In genomic region chr17:93140003-93140402, GRCm38 (mm10) we compare ENCODE assay signal across 14 mouse cellular contexts. TPM values are rescaled to one million over a fixed set of nuclear protein-coding genes. Genes with fewer than 3 reads are reported as not detected.
DNase-seq lines count a peak whose midpoint lies in the region; ATAC-seq and TF ChIP-seq lines count a peak whose summit lies in the region.
"Had no signal": no experiment of that assay in that cellular context is flagged by ENCODE, and none has a peak within 500 bp of the region (broad histone marks: within the 10 kb centered on the region; RNA-seq: fewer than 3 reads in every experiment).

No protein-coding gene starts in this region.

- WGBS in kidney, embryonic 15.5 days = 46% methylated on average over 1 of the region's 1 CpGs
- 55% methylated on average over 1 of the region's 1 CpGs for WGBS in kidney, embryonic 14.5 days
- 59% methylated on average over 1 of the region's 1 CpGs for WGBS in thymus, adult 2 months

- H3K27me3 ChIP-seq in kidney, embryonic 15.5 days = no peaks in the 10 kb centered on the region
- no peaks in the 10 kb centered on the region for H3K27me3 ChIP-seq in kidney, embryonic 14.5 days (ENCODE audit: control insufficient read depth, insufficient read depth, low read length)
- H3K27me3 ChIP-seq in thymus, adult 2 months (ENCODE audit: control insufficient read depth, insufficient read depth, low read length) = no peaks in the 10 kb centered on the region
- H3K27me3 ChIP-seq: forebrain, embryonic 13.5 days; liver, embryonic 15.5 days; megakaryocyte, embryonic 14.5 days; neural tube, embryonic 13.5 days had no signal

- no peak for TF ChIP-seq POLR2A in thymus, adult 2 months (IDR thresholded peaks at IDR 0.05; ENCODE audit: control insufficient read depth, extremely low read depth, insufficient read depth, low read length, poor library complexity)

- peak; percentile 30 for DNase-seq in cerebellum, postnatal 14 days
- DNase-seq in cerebellum, adult 8-10 months = no peak
- DNase-seq in right cerebral cortex, adult 18-20 months = peak; percentile 44
- no peak for DNase-seq in right cerebral cortex, postnatal 25 days
- no peak for DNase-seq in thymus, adult 2 months
- DNase-seq in spleen, postnatal 4 days (ENCODE audit: low spot score in 2 of 2) = no peak
- DNase-seq: heart, adult 2 months; kidney, adult 8-10 months had no signal

- H3K9ac ChIP-seq in kidney, embryonic 15.5 days = no peak overlapping the region
- H3K9ac ChIP-seq in kidney, embryonic 14.5 days (ENCODE audit: low read depth, low read length) = no peak overlapping the region
- H3K9ac ChIP-seq: forebrain, embryonic 13.5 days; liver, embryonic 15.5 days; neural tube, embryonic 13.5 days had no signal

- H3K4me1 ChIP-seq in kidney, embryonic 15.5 days = no peaks in the 10 kb centered on the region
- H3K4me1 ChIP-seq in kidney, embryonic 14.5 days (ENCODE audit: control insufficient read depth, insufficient read depth, low read length) = no peaks in the 10 kb centered on the region
- H3K4me1 ChIP-seq in thymus, adult 2 months (replicated peaks; ENCODE audit: control insufficient read depth, insufficient read depth, low read length) = no peaks in the 10 kb centered on the region
- H3K4me1 ChIP-seq: forebrain, embryonic 13.5 days; liver, embryonic 15.5 days; megakaryocyte, embryonic 14.5 days; neural tube, embryonic 13.5 days had no signal

- H3K36me3 ChIP-seq in kidney, embryonic 15.5 days = no peaks in the 10 kb centered on the region
- no peaks in the 10 kb centered on the region for H3K36me3 ChIP-seq in kidney, embryonic 14.5 days (ENCODE audit: control insufficient read depth, insufficient read depth, low read length)
- H3K36me3 ChIP-seq in thymus, adult 2 months (ENCODE audit: control insufficient read depth, insufficient read depth, low read length) = no peaks in the 10 kb centered on the region
- H3K36me3 ChIP-seq: liver, embryonic 15.5 days; neural tube, embryonic 13.5 days had no signal

- H3K4me3 ChIP-seq in kidney, embryonic 15.5 days (replicated peaks) = no peak overlapping the region
- no peak overlapping the region for H3K4me3 ChIP-seq in kidney, embryonic 14.5 days (ENCODE audit: low read length)
- H3K4me3 ChIP-seq in thymus, adult 2 months (ENCODE audit: control insufficient read depth, insufficient read depth, low read length) = no peak overlapping the region
- H3K4me3 ChIP-seq: forebrain, embryonic 13.5 days; heart, adult 2 months; liver, embryonic 15.5 days; megakaryocyte, embryonic 14.5 days; neural tube, embryonic 13.5 days had no signal

- 0 out of 2 replicates have a peak, but pooled peaks have one; percentile 36 for ATAC-seq in kidney, embryonic 15.5 days (replicated peaks; ENCODE audit: low FRiP score)
- no peak for ATAC-seq in kidney, embryonic 14.5 days (ENCODE audit: low FRiP score, low TSS enrichment)

- TF ChIP-seq CTCF in thymus, adult 2 months (IDR thresholded peaks at IDR 0.05; ENCODE audit: borderline replicate concordance, control insufficient read depth, extremely low read depth, insufficient read depth, low read length, poor library complexity) = no peak

- H3K27ac ChIP-seq in kidney, embryonic 15.5 days = no peak overlapping the region
- no peak overlapping the region for H3K27ac ChIP-seq in kidney, embryonic 14.5 days (ENCODE audit: low read depth, low read length)
- no peak overlapping the region for H3K27ac ChIP-seq in thymus, adult 2 months (ENCODE audit: control insufficient read depth, insufficient read depth, low read length)
- H3K27ac ChIP-seq: forebrain, embryonic 13.5 days; heart, adult 2 months; liver, embryonic 15.5 days; neural tube, embryonic 13.5 days had no signal

- no peaks in the 10 kb centered on the region for H3K9me3 ChIP-seq in kidney, embryonic 15.5 days (replicated peaks)
- no peaks in the 10 kb centered on the region for H3K9me3 ChIP-seq in kidney, embryonic 14.5 days (ENCODE audit: control insufficient read depth, low read length)
- H3K9me3 ChIP-seq: forebrain, embryonic 13.5 days; liver, embryonic 15.5 days; megakaryocyte, embryonic 14.5 days; neural tube, embryonic 13.5 days had no signal

- H3K4me2 ChIP-seq in kidney, embryonic 15.5 days = no peak overlapping the region
- no peak overlapping the region for H3K4me2 ChIP-seq in kidney, embryonic 14.5 days (replicated peaks; ENCODE audit: low read depth, low read length)
- H3K4me2 ChIP-seq: forebrain, embryonic 13.5 days; liver, embryonic 15.5 days; neural tube, embryonic 13.5 days had no signal

RNA-seq across cellular contexts. Expression of gene Adcyap1, which starts 58.8 kb away (rescaled TPM):
- 0.08 TPM in 1 of 2 replicates, not detected in the other for polyA plus RNA-seq in kidney, embryonic 15.5 days (2015; fragmentation: Nextera tagmentation; extraction: Ambion mirVana)
- 0.13 TPM in 1 of 2 replicates, not detected in the other for polyA plus RNA-seq in kidney, embryonic 14.5 days (2014; fragmentation: Nextera tagmentation; extraction: Ambion mirVana)
- polyA plus RNA-seq in thymus, adult 2 months (2012; rRNA removed) = 0.77 and 1.4 TPM in 2 replicates
- polyA plus RNA-seq: heart, adult 2 months had no signal

Comparison
In these comparisons a context has a peak if more than half of its experiments do, and no peak if none do; other contexts are left out.
1. DNase-seq: peak in cerebellum, postnatal 14 days (2 of 2) and right cerebral cortex, adult 18-20 months (single experiment); none in cerebellum, adult 8-10 months (single experiment), right cerebral cortex, postnatal 25 days (single experiment), thymus, adult 2 months (single experiment) and spleen, postnatal 4 days (0 of 2).